Mouse (Mus musculus) CH12.LX (cell line): ENCODE data around the gene Mocs3. TPM values are rescaled to one million over a fixed set of nuclear protein-coding genes. Genes with fewer than 3 reads are reported as not detected.

ENCODE experiments used
- DNase-seq: peaks from one replicate; pipeline ENCODE4 v3.0.0-alpha.2; 2013; ENCODE audit errors: extremely low read depth
- H3K27ac ChIP-seq: 2 replicates; pipeline ENCODE4 v1.5.1; 2012; ENCODE audit warnings: low read depth, mild to moderate bottlenecking, control low read depth, moderate library complexity; ENCODE audit not compliant: insufficient read depth
- H3K27me3 ChIP-seq: replicated peaks from 2 replicates; pipeline ENCODE3; 2012; ENCODE audit warnings: inconsistent platforms
- H3K36me3 ChIP-seq, 2 experiments: replicated peaks in 1 of 2; 2 replicates each; pipeline versions ENCODE3 to v1.6.1; 2012; ENCODE audit warnings: inconsistent platforms in 1 of 2, low read length in 1 of 2, mild to moderate bottlenecking in 1 of 2, mixed read lengths in 1 of 2, moderate library complexity in 1 of 2; ENCODE audit not compliant: control insufficient read depth in 1 of 2, insufficient read depth in 1 of 2
- H3K4me1 ChIP-seq, 2 experiments: 2 replicates each; pipeline ENCODE4 v1.6.1; 2012; ENCODE audit warnings: inconsistent platforms in 1 of 2, moderate library complexity in 1 of 2; ENCODE audit not compliant: insufficient read depth in 2 of 2, control insufficient read depth in 1 of 2
- H3K4me2 ChIP-seq: 2 replicates; pipeline ENCODE4 v1.6.1; 2012; ENCODE audit warnings: low read depth, mild to moderate bottlenecking, control low read depth; ENCODE audit not compliant: poor library complexity, insufficient read depth, severe bottlenecking
- H3K4me3 ChIP-seq, 3 experiments: fragments of 150-350 bp in 1 of 3; sonication (generic) in 1 of 3; replicated peaks in 1 of 3; 2 replicates each; pipeline versions ENCODE3 to v1.5.1; 2011 to 2012; ENCODE audit warnings: low read depth in 2 of 3, low read length in 2 of 3, mild to moderate bottlenecking in 2 of 3, moderate library complexity in 2 of 3, control low read depth in 1 of 3, improper control_type of control experiment in 1 of 3, inconsistent platforms in 1 of 3, mixed read lengths in 1 of 3; ENCODE audit not compliant: poor library complexity in 1 of 3
- H3K79me2 ChIP-seq: replicated peaks from 2 replicates; pipeline ENCODE4 v1.6.1; 2012; ENCODE audit warnings: mild to moderate bottlenecking, moderate library complexity; ENCODE audit not compliant: control insufficient read depth, poor library complexity, insufficient read depth, severe bottlenecking; ENCODE audit errors: extremely low read depth
- H3K9ac ChIP-seq: 2 replicates; pipeline ENCODE4 v1.6.1; 2012; ENCODE audit warnings: low read depth, mild to moderate bottlenecking, control low read depth, moderate library complexity; ENCODE audit not compliant: insufficient read depth
- H3K9me3 ChIP-seq: replicated peaks from 2 replicates; pipeline ENCODE3; 2012; ENCODE audit warnings: low read length, inconsistent platforms, mixed read lengths
- ELF1 ChIP-seq: IDR thresholded peaks from 2 replicates; pipeline ENCODE4 v1.6.1; 2014; ENCODE audit warnings: low read depth, mild to moderate bottlenecking, inconsistent platforms, low read length, improper control_type of control experiment
- ETS1 ChIP-seq: conservative IDR thresholded peaks from 2 replicates; pipeline ENCODE4 v1.6.1; 2012; ENCODE audit warnings: low read depth, mild to moderate bottlenecking, inconsistent platforms, low read length, improper control_type of control experiment, moderate library complexity
- GABPA ChIP-seq: IDR thresholded peaks from 2 replicates; pipeline ENCODE4 v1.6.1; 2012; ENCODE audit warnings: low read depth, low read length, improper control_type of control experiment, inconsistent platforms; ENCODE audit not compliant: insufficient replicate concordance
- HCFC1 ChIP-seq: IDR thresholded peaks from 2 replicates; pipeline ENCODE4 v1.6.1; 2012; ENCODE audit warnings: low read depth, mild to moderate bottlenecking, inconsistent platforms, low read length, improper control_type of control experiment
- IRF4 ChIP-seq: IDR thresholded peaks from 2 replicates; pipeline ENCODE4 v1.6.1; 2014; ENCODE audit warnings: low read depth, mild to moderate bottlenecking, inconsistent platforms, low read length, improper control_type of control experiment
- JUND ChIP-seq: conservative IDR thresholded peaks from 2 replicates; pipeline ENCODE4 v1.6.1; 2011; ENCODE audit warnings: low read depth, low read length, improper control_type of control experiment
- MAFK ChIP-seq: IDR thresholded peaks from 2 replicates; pipeline ENCODE4 v1.6.1; 2011; ENCODE audit warnings: low read length, improper control_type of control experiment; ENCODE audit not compliant: insufficient replicate concordance
- MAX ChIP-seq: IDR thresholded peaks from 2 replicates; pipeline ENCODE4 v1.6.1; 2011; ENCODE audit warnings: low read length, improper control_type of control experiment
- MXI1 ChIP-seq: IDR thresholded peaks from 2 replicates; pipeline ENCODE4 v1.6.1; 2011; ENCODE audit warnings: mild to moderate bottlenecking, low read depth, low read length, improper control_type of control experiment
- NELFE ChIP-seq: IDR thresholded peaks from 2 replicates; pipeline ENCODE4 v1.6.1; 2011; ENCODE audit warnings: low read depth, low read length, improper control_type of control experiment
- NRF1 ChIP-seq: IDR thresholded peaks from 2 replicates; pipeline ENCODE4 v1.6.1; 2014; ENCODE audit warnings: low read depth, mild to moderate bottlenecking, inconsistent platforms, low read length, improper control_type of control experiment, moderate library complexity
- PAX5 ChIP-seq: IDR thresholded peaks from 2 replicates; pipeline ENCODE4 v1.6.1; 2012; ENCODE audit warnings: low read length, inconsistent platforms, mixed read lengths
- POLR2AphosphoS2 ChIP-seq: IDR thresholded peaks from 2 replicates; pipeline ENCODE4 v1.6.1; 2011; ENCODE audit warnings: low read depth, low read length, improper control_type of control experiment
- RCOR1 ChIP-seq: conservative IDR thresholded peaks from 2 replicates; pipeline ENCODE4 v1.6.1; 2012; ENCODE audit warnings: low read depth, mild to moderate bottlenecking, inconsistent platforms, low read length, improper control_type of control experiment
- TCF12 ChIP-seq: IDR thresholded peaks from 2 replicates; pipeline ENCODE4 v1.6.1; 2014; ENCODE audit warnings: low read depth, mild to moderate bottlenecking, inconsistent platforms, low read length, improper control_type of control experiment
- USF1 ChIP-seq: IDR thresholded peaks from 2 replicates; pipeline ENCODE4 v1.6.1; 2014; ENCODE audit warnings: low read depth, mild to moderate bottlenecking, inconsistent platforms, low read length, improper control_type of control experiment
- ZNF384 ChIP-seq: IDR thresholded peaks from 2 replicates; pipeline ENCODE4 v1.6.1; 2012; ENCODE audit warnings: low read depth, low read length, improper control_type of control experiment, inconsistent platforms
- dilution Hi-C: fragments of 300-500 bp; cut with MboI; formaldehyde crosslinking; loops from 2 replicates; pipeline ENCODE4 v1.14.3; 2020; ENCODE audit warnings: low sequenced_read_pairs; ENCODE audit not compliant: extremely low pct_unique_long_range_greater_than_20kb, extremely low pct_ligation_motif_present
- in situ Hi-C: fragments of 300-500 bp; cut with MboI; formaldehyde crosslinking; loops from 3 replicates; pipeline ENCODE4 v1.14.3; 2019; ENCODE audit warnings: low sequenced_read_pairs, low pct_ligation_motif_present, low pct_unique_long_range_greater_than_20kb, mixed read lengths
- polyA plus RNA-seq: library from polyadenylated mRNA; unstranded; fragments of >175 nt; gene quantifications from 2 replicates; pipeline ENCODE4 v1.2.1, GENCODE M21; 2012; ENCODE audit warnings: low read depth; ENCODE audit not compliant: insufficient read length
- total RNA-seq, 2 experiments: library from RNA; depleted of rRNA; stranded (reverse); fragments of 300-350 nt in 1 of 2; fragments of >200 nt in 1 of 2; gene quantifications; 2 replicates each; pipeline ENCODE4 v1.2.3; 2012 to 2014

Mocs3 gene
- total and polyA plus RNA-seq, 3 experiments = 7.6 to 10.6 (median 9.5) TPM

GRCm38 (mm10) chr2:168229116-168230025 lies 1.1 kb upstream of the Mocs3 start:
- Histone ChIP-seq H3K4me1 (peaks cover 9 to 34% of the 10 kb centered on the region in 2 experiments), H3K9ac (peak overlapping the region; percentile 92), H3K9me3 (no peaks in the 10 kb centered on the region), H3K4me3 (peak overlapping the region; percentile 93 to 99 (median 98)), H3K4me2 (peak overlapping the region; percentile 92), H3K36me3 (peaks cover 16 to 58% of the 10 kb centered on the region in 2 experiments), H3K27ac (0 out of 2 replicates have a peak overlapping the region, but pooled peaks have one; percentile 32), H3K27me3 (no peaks in the 10 kb centered on the region), H3K79me2 (peaks cover 44% of the 10 kb centered on the region)
- dilution Hi-C loops = no loop called here
- in situ Hi-C loops = no loop called here
- DNase-seq = peak; percentile 29
- TF ChIP-seq MXI1 (no peak), GABPA (no peak)

- no peaks in the 10 kb centered on the region for H3K9me3 ChIP-seq
- TF ChIP-seq NRF1 (peak; percentile 57), POLR2AphosphoS2 (no peak)
- TF ChIP-seq, all 38 proteins: peak for 1
- Histone ChIP-seq H3K27me3 (no peaks in the 10 kb centered on the region), H3K4me2 (peak overlapping the region; percentile 78), H3K4me1 (peaks cover 9 to 34% of the 10 kb centered on the region in 2 experiments), H3K4me3 (peak overlapping the region; percentile 93 to 99 (median 98)), H3K9ac (peak overlapping the region; percentile 92), H3K79me2 (peaks cover 44% of the 10 kb centered on the region), H3K27ac (0 out of 2 replicates have a peak overlapping the region, but pooled peaks have one; percentile 2), H3K36me3 (peaks cover 3 to 42% of the 10 kb centered on the region in 2 experiments)
- dilution Hi-C loops = no loop called here
- no peak for DNase-seq
- in situ Hi-C loops = no loop called here
Observed at GRCm38 (mm10) chr2:168230773-168231470, 500 bp downstream of the Mocs3 start.

- H3K79me2 ChIP-seq = peaks cover 44% of the 10 kb centered on the region
- in situ Hi-C loops = no loop called here
- H3K4me3 ChIP-seq = peak overlapping the region; percentile 93 to 99 (median 98)
- no peaks in the 10 kb centered on the region for H3K9me3 ChIP-seq
- H3K27ac ChIP-seq = no peak overlapping the region
- H3K4me2 ChIP-seq = peak overlapping the region; percentile 78
- H3K36me3 ChIP-seq = peaks cover 0 to 37% of the 10 kb centered on the region in 2 experiments
- TF ChIP-seq NRF1 = no peak
- TF ChIP-seq MAX = no peak
- no peak for TF ChIP-seq PAX5
- TF ChIP-seq TCF12 = no peak
- TF ChIP-seq ETS1 = no peak
- no peak for TF ChIP-seq IRF4
- no peak for TF ChIP-seq MAFK
- TF ChIP-seq USF1 = no peak
- no peak for TF ChIP-seq HCFC1
- TF ChIP-seq NELFE = no peak
- no peak for TF ChIP-seq ZNF384
- TF ChIP-seq RCOR1 = no peak
- no peak for TF ChIP-seq JUND
- TF ChIP-seq ELF1 = no peak
- TF ChIP-seq, all 38 proteins: peak for 0
- Histone ChIP-seq H3K4me1 (peaks cover 9 to 34% of the 10 kb centered on the region in 2 experiments), H3K27me3 (no peaks in the 10 kb centered on the region), H3K9ac (no peak overlapping the region)
- dilution Hi-C loops = no loop called here
- DNase-seq = no peak
Observed at GRCm38 (mm10) chr2:168231471-168231829, 1.0 kb downstream of the Mocs3 start.
